Mouse (Mus musculus) embryonic facial prominence, embryonic 11.5 days (tissue): ENCODE results near the gene Sbk3. TPM values are rescaled to one million over a fixed set of nuclear protein-coding genes. Genes with fewer than 3 reads are reported as not detected.

Experiments
- ATAC-seq: fragments of 200-750 bp; cut with Nextera tagmentation; replicated peaks from 2 replicates; pipeline ENCODE4 v1.8.0; 2017; ENCODE audit warnings: low read depth; ENCODE audit not compliant: insufficient number of reproducible peaks, low FRiP score, low TSS enrichment
- DNase-seq: peaks from one replicate; pipeline ENCODE4 v3.0.0-alpha.2; 2015; ENCODE audit warnings: low spot score
- H3K27ac ChIP-seq: fragments of 300-500 bp; sonication (generic); replicated peaks from 2 replicates; pipeline ENCODE4 v1.5.1; 2014; ENCODE audit warnings: mild to moderate bottlenecking, low read depth, low read length, control low read depth
- H3K27me3 ChIP-seq: fragments of 300-500 bp; sonication (generic); 2 replicates; pipeline ENCODE4 v1.6.1; 2014; ENCODE audit warnings: mild to moderate bottlenecking, low read length, moderate library complexity, mixed read lengths; ENCODE audit not compliant: control insufficient read depth, insufficient read depth
- H3K36me3 ChIP-seq: fragments of 300-500 bp; sonication (generic); replicated peaks from 2 replicates; pipeline ENCODE4 v1.6.1; 2014; ENCODE audit warnings: low read depth, mild to moderate bottlenecking, low read length, moderate library complexity, mixed read lengths; ENCODE audit not compliant: control insufficient read depth, insufficient read depth
- H3K4me1 ChIP-seq: fragments of 300-500 bp; sonication (generic); 2 replicates; pipeline ENCODE4 v1.6.1; 2014; ENCODE audit warnings: low read length, mixed read lengths; ENCODE audit not compliant: control insufficient read depth, insufficient read depth
- H3K4me2 ChIP-seq: fragments of 300-500 bp; sonication (generic); 2 replicates; pipeline ENCODE4 v1.6.1; 2014; ENCODE audit warnings: low read depth, mild to moderate bottlenecking, control low read depth, low read length, moderate library complexity
- H3K4me3 ChIP-seq: fragments of 300-500 bp; sonication (generic); 2 replicates; pipeline ENCODE4 v1.5.1; 2014; ENCODE audit warnings: low read depth, low read length, control low read depth
- H3K9ac ChIP-seq: fragments of 300-500 bp; sonication (generic); replicated peaks from 2 replicates; pipeline ENCODE4 v1.6.1; 2014; ENCODE audit warnings: mild to moderate bottlenecking, control low read depth, low read length
- H3K9me3 ChIP-seq: fragments of 300-500 bp; sonication (generic); replicated peaks from 2 replicates; pipeline ENCODE4 v1.6.1; 2016; ENCODE audit warnings: mild to moderate bottlenecking, low read length, inconsistent platforms, mixed read lengths; ENCODE audit not compliant: control insufficient read depth
- WGBS: fragments of 180-500 bp; shearing (Covaris S2); extraction: QIAGEN DNeasy Blood & Tissue Kit; methylation state at CpG from one replicate; pipeline ENCODE4 v1.1.7; 2014; 5-methylcytosine and 5-hydroxymethylcytosine counted together
- polyA plus RNA-seq: library from polyadenylated mRNA; unstranded; fragments of >200 nt; fragmentation: Nextera tagmentation; extraction: Ambion mirVana; gene quantifications from 2 replicates; pipeline ENCODE4 v1.2.1, GENCODE M21; 2014

Sbk3 gene
- polyA plus RNA-seq, 1 experiment from 2014 or later, result 0.06 TPM

DNA sequence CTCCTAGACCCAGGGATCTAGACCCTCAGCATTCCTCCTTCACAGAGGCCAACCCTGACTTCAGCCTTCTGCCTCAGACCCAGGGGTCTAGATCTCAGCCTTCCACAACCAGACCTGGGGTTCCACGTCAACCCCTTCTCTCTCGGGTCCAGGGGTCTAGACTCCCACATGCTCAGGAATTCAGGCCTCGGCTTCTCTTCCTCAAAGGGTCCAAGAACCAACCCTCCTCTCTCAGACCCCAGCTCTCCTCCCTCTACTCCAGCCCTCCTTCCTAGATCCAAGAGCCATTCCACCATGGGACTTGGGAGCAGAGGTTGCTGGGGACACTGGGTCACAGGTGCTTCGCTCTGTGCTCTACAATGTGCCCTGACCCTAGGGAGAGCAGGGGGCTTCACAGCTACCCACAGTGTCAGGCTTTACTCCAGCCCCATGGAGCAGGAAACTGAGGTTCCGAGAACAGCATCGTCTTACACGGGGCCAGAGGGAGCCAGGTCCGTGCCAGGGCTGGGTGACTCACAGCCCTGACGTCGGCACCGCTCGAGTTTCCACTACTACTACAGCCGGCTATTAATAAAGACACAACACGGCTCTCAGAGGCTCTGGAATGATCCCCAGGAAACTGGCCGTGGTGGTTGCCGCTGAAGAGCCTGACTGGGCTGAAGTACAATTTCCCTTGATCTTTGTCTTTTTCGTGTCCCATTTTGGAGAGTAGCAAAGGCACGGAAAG is 1.5 kb upstream of the Sbk3 start:
- 70% methylated on average over 18 of the region's 18 CpGs for WGBS
- H3K36me3 ChIP-seq, result no peaks in the 10 kb centered on the region
- no peaks in the 10 kb centered on the region for H3K9me3 ChIP-seq
- H3K4me3 ChIP-seq, result no peak overlapping the region
- H3K27me3 ChIP-seq, result no peaks in the 10 kb centered on the region
- no peak overlapping the region for H3K27ac ChIP-seq
- H3K4me1 ChIP-seq, result no peaks in the 10 kb centered on the region
- no peak overlapping the region for H3K4me2 ChIP-seq
- ATAC-seq (no peak), DNase-seq (no peak)
- 0 out of 2 replicates have a peak overlapping the region, but pooled peaks have one; percentile 2 for H3K9ac ChIP-seq

- Histone ChIP-seq H3K27ac (no peak overlapping the region), H3K27me3 (no peaks in the 10 kb centered on the region), H3K4me1 (no peaks in the 10 kb centered on the region), H3K4me3 (no peak overlapping the region), H3K36me3 (no peaks in the 10 kb centered on the region), H3K9ac (no peak overlapping the region), H3K4me2 (no peak overlapping the region), H3K9me3 (no peaks in the 10 kb centered on the region)
- 23% methylated on average over 7 of the region's 7 CpGs for WGBS
- no peak for DNase-seq
- ATAC-seq, result no peak
Observed at GRCm38 (mm10) chr7:4971710-4972109, 742 bp upstream of the Sbk3 start.

- ATAC-seq, result no peak
- Histone ChIP-seq H3K9me3 (no peaks in the 10 kb centered on the region), H3K27me3 (no peaks in the 10 kb centered on the region), H3K4me2 (no peak overlapping the region), H3K36me3 (no peaks in the 10 kb centered on the region), H3K4me1 (no peaks in the 10 kb centered on the region), H3K27ac (no peak overlapping the region), H3K4me3 (no peak overlapping the region), H3K9ac (no peak overlapping the region)
- WGBS, result 80% methylated on average over 5 of the region's 5 CpGs
- DNase-seq, result no peak
Observed at GRCm38 (mm10) chr7:4964988-4965387, 6.0 kb downstream of the Sbk3 start.

- Histone ChIP-seq H3K9ac (no peak within 1 kb of the TSS), H3K4me1 (no peaks in the 10 kb centered on the region), H3K36me3 (no peaks in the 10 kb centered on the region), H3K27ac (no peak within 1 kb of the TSS), H3K4me2 (no peak within 1 kb of the TSS), H3K27me3 (no peaks in the 10 kb centered on the region), H3K4me3 (no peak within 1 kb of the TSS), H3K9me3 (no peaks in the 10 kb centered on the region)
- ATAC-seq (peak; percentile 74; the same call in 1 of the 2 replicates), DNase-seq (peak; percentile 75)
- 8% methylated on average over 10 of the region's 10 CpGs for WGBS
Observed at GRCm38 (mm10) chr7:4964272-4964671, 6.7 kb downstream of the Sbk3 start, which contains the start of gene Sbk2. Gene Sbk2 (minus strand): TSS chr7:4964406.

DNA sequence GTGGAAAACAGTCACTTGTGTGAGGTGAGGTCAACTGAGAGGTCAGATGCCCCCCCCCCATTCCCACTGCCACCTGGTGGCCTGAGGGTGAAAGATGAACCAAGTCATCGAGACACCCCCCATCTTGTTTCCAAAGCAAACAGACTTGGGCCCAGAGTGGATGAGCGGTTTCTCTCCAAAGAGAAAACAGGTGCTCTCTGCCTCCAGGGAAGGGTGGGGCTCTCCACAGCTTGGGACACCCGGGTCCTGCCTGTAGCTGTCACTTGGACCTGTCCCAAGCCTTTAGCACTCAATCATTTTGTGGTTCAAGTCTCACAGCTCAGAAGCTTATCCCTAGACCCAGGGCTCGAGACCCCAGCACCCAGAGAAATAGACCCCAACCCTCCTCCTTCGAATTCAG is 7.4 kb downstream of the Sbk3 start:
- WGBS, result 59% methylated on average over 5 of the region's 5 CpGs
- H3K9ac ChIP-seq, result no peak overlapping the region
- H3K9me3 ChIP-seq, result no peaks in the 10 kb centered on the region
- ATAC-seq (no peak), DNase-seq (no peak)
- H3K4me3 ChIP-seq, result no peak overlapping the region
- H3K4me2 ChIP-seq, result no peak overlapping the region
- no peaks in the 10 kb centered on the region for H3K4me1 ChIP-seq
- H3K27me3 ChIP-seq, result no peaks in the 10 kb centered on the region
- H3K27ac ChIP-seq, result no peak overlapping the region
- H3K36me3 ChIP-seq, result no peaks in the 10 kb centered on the region

GRCm38 (mm10) chr7:4957361-4957760 is 13.6 kb downstream of the Sbk3 start:
- no peak overlapping the region for H3K4me3 ChIP-seq
- no peaks in the 10 kb centered on the region for H3K9me3 ChIP-seq
- H3K4me1 ChIP-seq, result no peaks in the 10 kb centered on the region
- H3K36me3 ChIP-seq, result no peaks in the 10 kb centered on the region
- H3K9ac ChIP-seq, result no peak overlapping the region
- 85% methylated on average over 10 of the region's 10 CpGs for WGBS
- H3K4me2 ChIP-seq, result no peak overlapping the region
- DNase-seq (no peak), ATAC-seq (0 out of 2 replicates have a peak, but pooled peaks have one; percentile 35)
- no peak overlapping the region for H3K27ac ChIP-seq
- no peaks in the 10 kb centered on the region for H3K27me3 ChIP-seq

- Histone ChIP-seq H3K9ac (no peak overlapping the region), H3K9me3 (no peaks in the 10 kb centered on the region), H3K36me3 (no peaks in the 10 kb centered on the region), H3K4me1 (no peaks in the 10 kb centered on the region), H3K4me3 (no peak overlapping the region), H3K27ac (no peak overlapping the region), H3K27me3 (no peaks in the 10 kb centered on the region), H3K4me2 (no peak overlapping the region)
- no peak for DNase-seq
- WGBS, result 34% methylated on average over 10 of the region's 10 CpGs
- no peak for ATAC-seq
Observed at GRCm38 (mm10) chr7:4953815-4954445, 17.0 kb downstream of the Sbk3 start.
